Mouse (Mus musculus) urinary bladder, adult 2 months (tissue): ENCODE data around the gene Ikzf2. TPM values are rescaled to one million over a fixed set of nuclear protein-coding genes. Genes with fewer than 3 reads are reported as not detected.

ENCODE experiments used
- DNase-seq: peaks from one replicate; pipeline ENCODE4 v3.0.0; 2022; ENCODE audit warnings: low spot score
- polyA plus RNA-seq: library from polyadenylated mRNA; depleted of rRNA; stranded (reverse); fragments of >200 nt; gene quantifications from 2 replicates; pipeline ENCODE4 v1.2.3, GENCODE M21; 2012; rRNA removed

Ikzf2 gene
- polyA plus RNA-seq, 1 experiment = 14.0 TPM

- DNase-seq = no peak
These were observed 178.8 kb downstream of the Ikzf2 start for GRCm38 (mm10) chr1:69508275-69508674.

- no peak for DNase-seq
These were observed 179.5 kb downstream of the Ikzf2 start for GRCm38 (mm10) chr1:69507513-69507912.

DNA sequence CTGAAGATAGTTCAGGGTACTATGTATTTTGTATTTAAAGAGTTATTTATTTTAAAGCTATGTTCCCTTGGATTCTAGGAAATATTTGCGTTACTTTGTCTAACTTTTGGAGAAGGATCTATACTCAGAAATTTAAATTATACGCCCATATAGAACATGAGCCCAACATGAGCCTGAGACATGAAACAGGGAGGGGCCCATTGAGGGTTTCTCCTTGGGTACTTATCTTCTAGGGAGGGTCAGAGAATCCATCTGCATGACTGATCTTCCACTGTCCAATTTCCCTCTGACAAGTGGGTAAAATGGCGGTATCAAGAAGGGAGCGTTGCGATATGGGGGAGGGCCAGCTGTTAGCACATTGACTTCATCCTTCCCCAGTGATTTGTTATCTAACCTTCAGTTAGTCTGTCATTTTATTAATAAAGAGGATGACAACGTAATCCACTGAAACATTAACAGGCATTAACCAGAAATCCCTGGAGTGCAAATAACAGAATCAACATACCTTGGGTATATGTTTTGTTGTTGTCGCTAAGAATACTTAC lies 180.4 kb downstream of the Ikzf2 start:
- DNase-seq = no peak

DNA sequence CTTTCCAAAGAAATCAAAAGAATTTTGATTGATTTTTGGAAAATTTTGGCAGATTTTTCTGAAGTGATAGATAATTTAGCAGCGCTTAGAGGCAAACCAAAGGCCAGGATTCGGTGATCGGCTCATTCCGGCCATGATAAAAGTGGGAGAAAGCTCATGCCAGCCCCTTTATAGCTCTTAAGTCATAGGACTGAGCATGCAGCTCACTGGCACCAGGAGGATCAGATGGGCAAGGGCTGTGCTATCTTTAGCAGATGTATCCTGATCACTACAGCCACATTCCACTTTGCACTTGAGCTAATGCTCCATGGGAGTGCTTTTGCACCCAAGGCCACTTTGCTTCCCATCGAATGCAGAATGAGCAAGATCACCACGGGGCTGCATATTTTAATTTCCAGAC lies 181.0 kb downstream of the Ikzf2 start:
- no peak for DNase-seq

GRCm38 (mm10) chr1:69500388-69500787 lies 186.7 kb downstream of the Ikzf2 start:
- DNase-seq = no peak

DNA sequence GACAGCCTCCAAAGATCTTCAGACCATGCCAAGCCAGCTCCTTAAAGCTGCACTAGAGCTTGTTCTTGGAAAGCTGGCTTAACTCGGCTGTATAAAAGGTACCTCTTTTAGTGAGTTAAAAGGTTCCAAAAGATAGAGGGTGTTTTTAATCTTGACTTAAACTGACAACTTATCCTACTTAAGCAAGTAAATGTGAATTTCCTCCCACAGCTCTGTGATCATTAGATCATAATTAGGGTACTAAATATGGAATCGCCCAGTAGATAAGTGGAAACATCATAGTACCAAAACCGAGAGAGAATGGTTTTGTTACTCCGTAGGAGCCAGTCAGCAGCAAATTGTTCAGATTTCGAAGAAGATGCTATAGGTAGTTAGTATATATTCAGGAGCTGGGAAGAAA lies 187.4 kb downstream of the Ikzf2 start:
- DNase-seq = no peak

- DNase-seq = no peak
These were observed 188.2 kb downstream of the Ikzf2 start for GRCm38 (mm10) chr1:69498862-69499306.

- no peak for DNase-seq
These were observed 191.0 kb downstream of the Ikzf2 start for GRCm38 (mm10) chr1:69496055-69496454.

GRCm38 (mm10) chr1:69493309-69494047 lies 193.6 kb downstream of the Ikzf2 start:
- no peak for DNase-seq

GRCm38 (mm10) chr1:69492013-69492412 lies 195.0 kb downstream of the Ikzf2 start:
- DNase-seq = no peak

DNA sequence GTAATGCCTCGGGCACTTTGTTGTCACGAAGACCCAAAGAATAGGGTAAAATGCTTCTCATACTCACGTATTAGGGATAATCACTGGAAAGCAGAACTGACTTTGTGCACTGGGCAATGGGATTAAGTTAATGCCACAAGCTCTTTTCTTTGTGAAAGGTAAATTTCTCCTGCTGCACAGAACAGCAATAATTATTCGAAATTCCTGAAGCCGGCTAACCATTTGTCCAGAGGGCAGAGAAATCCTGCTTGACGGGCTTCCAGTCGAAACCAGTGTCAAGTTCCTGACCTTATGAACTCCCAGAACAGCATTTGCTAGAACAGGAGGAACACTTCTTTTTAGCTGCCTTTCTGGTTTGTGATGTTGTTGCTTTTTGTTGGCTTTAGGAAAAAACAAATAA lies 198.0 kb downstream of the Ikzf2 start:
- DNase-seq = no peak

- no peak for DNase-seq
These were observed 198.4 kb downstream of the Ikzf2 start for GRCm38 (mm10) chr1:69488625-69489024.

Other genes with a start within 250 kb of the Ikzf2 start
- gene Spag16, start 139.7 kb upstream of the Ikzf2 start, polyA plus RNA-seq = 0.01 TPM in 1 of 2 replicates, not detected in the other